Mouse (Mus musculus) CH12.LX (cell line): ENCODE data around the gene Itsn1.

Source experiments
- BHLHE40 ChIP-seq: IDR thresholded peaks from 2 replicates; pipeline ENCODE4 v1.6.1; 2011; ENCODE audit warnings: mild to moderate bottlenecking, low read depth, low read length, improper control_type of control experiment
- CTCF ChIP-seq, 2 experiments: IDR thresholded peaks in 1 of 2; conservative IDR thresholded peaks in 1 of 2; 2 replicates each; pipeline ENCODE4 v1.5.1; 2011 to 2012; ENCODE audit warnings: low read depth in 2 of 2, low read length in 2 of 2, improper control_type of control experiment in 1 of 2, inconsistent platforms in 1 of 2, mild to moderate bottlenecking in 1 of 2, moderate library complexity in 1 of 2
- EP300 ChIP-seq: IDR thresholded peaks from 2 replicates; pipeline ENCODE4 v1.6.1; 2011; ENCODE audit warnings: low read length, improper control_type of control experiment
- JUND ChIP-seq: conservative IDR thresholded peaks from 2 replicates; pipeline ENCODE4 v1.6.1; 2011; ENCODE audit warnings: low read depth, low read length, improper control_type of control experiment
- MEF2A ChIP-seq: IDR thresholded peaks from 2 replicates; pipeline ENCODE4 v1.6.1; 2014; ENCODE audit warnings: low read depth, mild to moderate bottlenecking, inconsistent platforms, low read length, improper control_type of control experiment, borderline replicate concordance
- NRF1 ChIP-seq: IDR thresholded peaks from 2 replicates; pipeline ENCODE4 v1.6.1; 2014; ENCODE audit warnings: low read depth, mild to moderate bottlenecking, inconsistent platforms, low read length, improper control_type of control experiment, moderate library complexity
- POLR2A ChIP-seq: IDR thresholded peaks from 2 replicates; pipeline ENCODE4 v1.6.1; 2011; ENCODE audit warnings: low read depth, mild to moderate bottlenecking, improper control_type of control experiment, low read length
- RCOR1 ChIP-seq: conservative IDR thresholded peaks from 2 replicates; pipeline ENCODE4 v1.6.1; 2012; ENCODE audit warnings: low read depth, mild to moderate bottlenecking, inconsistent platforms, low read length, improper control_type of control experiment
- TBP ChIP-seq: conservative IDR thresholded peaks from 2 replicates; pipeline ENCODE4 v1.6.1; 2011; ENCODE audit warnings: low read depth, low read length, improper control_type of control experiment

DNA sequence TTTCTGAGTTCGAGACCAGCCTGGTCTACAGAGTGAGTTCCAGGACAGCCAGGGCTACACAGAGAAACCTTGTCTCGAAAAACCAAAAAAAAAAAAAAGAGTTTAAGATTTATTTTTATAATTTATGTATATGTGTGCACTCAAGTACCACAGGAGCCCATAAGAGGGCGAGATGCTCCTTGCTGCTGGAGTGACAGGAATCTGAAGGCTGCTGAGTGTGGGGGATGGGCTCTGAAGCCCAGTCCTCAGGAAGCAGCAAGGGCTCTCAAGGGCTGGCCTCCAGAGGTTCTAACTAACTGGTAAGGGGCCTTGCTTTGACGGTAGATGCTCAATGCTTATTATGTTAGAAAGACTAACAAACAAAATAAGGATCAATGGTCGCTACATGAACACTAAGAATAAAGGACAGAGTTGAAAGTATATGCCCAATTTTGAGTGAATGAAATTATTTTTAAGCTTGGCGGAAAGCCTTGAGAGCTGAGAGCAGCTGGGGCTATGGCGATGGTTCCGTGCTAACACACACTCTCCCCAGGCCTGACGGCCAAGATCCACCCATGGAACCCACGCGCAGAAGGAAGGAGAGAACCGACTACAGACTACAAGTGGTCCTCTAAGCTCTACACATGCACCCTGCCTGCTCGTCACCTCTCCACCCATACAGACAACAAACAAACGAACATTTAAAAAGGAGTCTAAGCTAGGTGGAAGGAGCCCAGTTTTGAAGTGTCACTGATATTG, 24.3 kb upstream of the Itsn1 start:
- no peak for TF ChIP-seq POLR2A
- TF ChIP-seq TBP, result no peak
- TF ChIP-seq EP300, result no peak
- TF ChIP-seq BHLHE40, result no peak
- TF ChIP-seq CTCF (conservative IDR thresholded peaks at IDR 0.05 in 1 of 2, IDR thresholded peaks at IDR 0.05 in 1 of 2; ENCODE audit: low read depth in 2 of 2, low read length in 2 of 2), result peak in 1 of 2 experiments; percentile 45; a peak in 2 of 4 replicates
- no peak for TF ChIP-seq NRF1
- no peak for TF ChIP-seq JUND
- no peak for TF ChIP-seq RCOR1
- TF ChIP-seq MEF2A, result no peak
